Mouse (Mus musculus): ENCODE data around the gene Olfr1506.
"Not testable (repeated sequence)": the region's sequence is repeated elsewhere in the genome, so short reads cannot be mapped to it uniquely, and the experiment has no call there.

The Olfr1506 gene

DNA sequence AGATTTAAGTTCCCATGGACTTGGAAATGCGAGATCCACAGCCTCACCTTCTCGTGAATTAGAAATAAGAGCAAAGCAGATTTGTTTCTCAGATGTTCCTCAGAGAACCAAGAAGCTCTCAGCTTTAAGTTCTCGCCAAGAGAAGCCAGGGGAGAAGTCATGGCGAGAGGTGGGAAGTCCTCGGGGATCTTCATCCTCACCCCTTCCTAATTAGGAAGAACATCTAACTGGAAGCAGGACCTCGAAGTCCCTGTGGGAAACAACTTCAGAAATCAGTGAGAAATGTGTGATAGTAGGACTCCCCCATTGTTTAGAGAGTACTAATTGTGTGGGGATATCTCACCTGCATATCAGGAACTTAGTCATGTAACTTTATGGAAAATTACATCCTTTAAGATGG lies at the start of gene Olfr1506:
TSS of gene Olfr1506 (minus strand) at position 101 of the 400 bp plus-strand sequence.
- not testable (repeated sequence) for DNase-seq (ENCODE audit: low spot score)

DNA sequence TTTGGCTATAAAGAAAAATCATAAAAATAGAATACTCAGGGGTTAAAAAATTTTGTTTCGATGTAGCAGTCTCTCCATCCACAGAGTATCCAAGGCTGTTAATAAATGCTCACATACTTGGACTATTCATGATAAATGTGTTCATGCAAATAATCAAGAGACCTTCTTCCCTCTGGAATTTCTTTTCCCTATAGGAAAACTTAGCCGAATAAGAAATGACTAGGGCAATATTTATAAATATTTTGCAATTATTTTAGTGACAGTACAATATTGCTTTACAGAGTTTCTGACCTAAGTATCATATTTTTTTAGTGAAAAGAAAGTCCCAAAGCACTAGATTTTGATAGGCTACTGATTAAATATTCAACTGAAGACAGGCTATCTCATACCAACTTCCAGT lies 46.6 kb upstream of the Olfr1506 start, which contains the start of gene Olfr1271:
TSS of gene Olfr1271 (minus strand) at position 101 of the 400 bp plus-strand sequence.
- no peak for DNase-seq (ENCODE audit: low spot score)

DNA sequence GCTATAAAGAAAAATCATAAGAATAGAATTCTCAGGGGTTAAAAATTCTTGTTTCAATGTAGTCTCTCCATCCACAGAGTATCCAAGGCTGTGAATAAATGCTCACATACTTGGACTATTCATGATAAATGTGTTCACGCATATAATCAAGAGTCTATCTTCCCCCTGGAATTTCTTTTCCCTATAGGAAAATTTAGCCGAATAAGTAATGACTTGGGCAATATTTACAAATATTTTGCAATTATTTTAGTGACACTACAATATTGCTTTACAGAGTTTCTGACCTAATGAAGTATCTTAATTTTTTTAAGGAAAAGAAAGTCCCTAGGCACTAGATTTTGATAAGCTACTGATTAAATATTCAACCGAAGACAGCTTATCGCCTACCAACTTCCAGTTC lies 33.2 kb upstream of the Olfr1506 start, which contains the start of gene Olfr142:
TSS of gene Olfr142 (minus strand) at position 101 of the 400 bp plus-strand sequence.
- DNase-seq (ENCODE audit: low spot score), result no peak

DNA sequence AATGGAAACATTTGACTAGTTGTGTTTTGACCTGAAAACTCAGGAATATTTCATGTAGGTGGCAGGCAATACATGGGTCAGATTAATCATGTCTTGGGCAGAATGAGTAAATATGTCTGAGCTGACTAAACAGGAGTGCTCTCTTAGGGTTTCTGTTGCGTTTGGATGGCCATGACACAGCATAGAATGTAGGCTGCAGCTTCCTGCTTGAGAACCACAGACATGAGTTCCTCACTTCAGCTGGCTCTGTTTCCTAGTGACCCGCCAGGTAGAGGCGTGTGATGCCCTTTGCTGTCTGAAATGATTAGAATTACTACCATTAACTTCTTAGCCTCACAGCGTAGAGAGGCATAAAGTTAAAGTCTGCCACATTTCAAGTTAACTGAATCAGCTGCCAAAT lies 24.7 kb downstream of the Olfr1506 start:
- not testable (repeated sequence) for DNase-seq (ENCODE audit: low spot score)

DNA sequence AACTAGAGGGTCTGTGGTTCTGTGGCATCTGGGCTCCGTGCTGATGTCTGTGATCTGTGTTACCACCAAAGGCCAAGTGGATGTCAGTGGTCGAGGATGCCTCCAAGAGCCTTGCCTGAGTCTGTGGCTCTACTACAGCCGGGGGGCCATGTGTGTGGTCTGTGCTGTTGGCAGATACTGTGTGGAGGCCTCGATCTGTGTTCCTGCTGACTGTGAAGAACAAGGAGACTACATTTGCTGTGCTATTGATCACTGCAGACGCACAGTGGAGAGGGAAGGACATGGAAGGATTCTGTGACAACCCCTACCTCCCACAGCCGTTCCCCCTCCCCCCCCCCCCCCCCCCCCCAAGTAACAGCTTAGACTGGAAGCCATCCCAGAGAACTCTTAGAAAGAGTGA lies 29.0 kb downstream of the Olfr1506 start:
- DNase-seq (ENCODE audit: low spot score), result not testable (repeated sequence)

DNA sequence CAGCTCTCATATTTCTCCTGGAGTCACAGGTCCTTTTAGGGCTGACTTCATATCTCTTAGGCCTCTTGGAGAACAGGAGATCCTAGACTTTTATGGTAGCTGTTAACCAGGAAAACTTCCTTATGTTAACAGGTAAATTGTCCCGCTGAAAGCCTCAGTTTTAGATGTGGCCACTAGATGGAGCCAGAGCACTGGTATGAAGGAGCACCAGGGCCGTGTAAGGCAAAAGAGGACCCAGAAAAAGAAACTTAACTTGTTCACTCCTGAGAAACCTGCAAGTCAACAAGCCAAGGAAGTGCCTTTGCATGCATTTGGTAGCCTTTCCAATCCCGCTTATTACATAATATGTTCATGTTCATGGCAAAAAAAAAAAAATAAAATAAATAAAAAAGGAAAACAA lies 29.5 kb downstream of the Olfr1506 start:
- DNase-seq (ENCODE audit: low spot score), result not testable (repeated sequence)

DNA sequence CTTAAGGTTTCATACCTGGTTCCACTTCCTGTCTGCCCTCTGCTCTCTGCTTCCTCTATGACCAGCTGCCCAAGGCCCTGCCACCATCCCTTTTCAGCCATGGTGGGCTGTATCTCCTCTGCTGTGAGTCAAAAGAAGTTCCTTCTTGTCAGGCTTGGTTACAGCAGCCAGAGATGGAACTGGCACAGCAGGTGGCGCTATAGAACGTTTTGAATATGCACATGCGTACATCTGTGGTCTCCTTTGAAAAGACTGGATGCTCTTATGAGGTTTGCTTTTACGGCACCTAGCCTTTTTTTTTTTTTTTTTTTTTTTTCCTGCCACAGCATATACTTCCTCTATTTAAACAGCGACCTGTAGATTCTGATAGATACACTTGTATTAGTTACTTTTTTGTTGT lies 37.2 kb downstream of the Olfr1506 start:
- not testable (repeated sequence) for DNase-seq (ENCODE audit: low spot score)

DNA sequence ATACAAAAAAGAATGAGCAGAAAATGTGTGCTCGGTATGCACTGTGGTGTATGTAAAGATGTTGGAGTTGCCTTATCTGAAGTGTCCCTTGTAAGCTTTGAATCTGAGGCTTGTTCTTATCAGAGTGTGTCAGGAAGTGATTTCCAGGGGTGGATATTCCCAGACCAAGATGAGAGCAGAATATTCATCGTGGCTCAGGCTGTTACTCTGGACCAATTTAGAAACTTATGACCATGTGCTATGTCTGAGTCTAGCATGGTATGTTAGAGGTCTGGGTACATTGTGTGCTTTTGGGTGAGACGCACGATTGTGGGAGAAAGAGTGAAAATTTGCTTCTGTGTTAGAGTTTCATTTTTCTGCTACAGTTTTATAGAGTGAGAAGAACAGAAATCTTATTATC lies 38.2 kb downstream of the Olfr1506 start:
- DNase-seq (ENCODE audit: low spot score), result not testable (repeated sequence)

All from ovary, adult 18-20 months (tissue).